Mouse (Mus musculus) stomach, postnatal 0 days (tissue): ENCODE results near the gene Igsf21.

Experiments used
- CTCF ChIP-seq: IDR thresholded peaks from 2 replicates; pipeline ENCODE4 v1.5.1; 2016; ENCODE audit warnings: antibody characterized with exemption, low read depth, mild to moderate bottlenecking, moderate library complexity
- EP300 ChIP-seq: optimal IDR thresholded peaks from 2 replicates; pipeline ENCODE3; 2016; ENCODE audit warnings: antibody characterized with exemption

DNA sequence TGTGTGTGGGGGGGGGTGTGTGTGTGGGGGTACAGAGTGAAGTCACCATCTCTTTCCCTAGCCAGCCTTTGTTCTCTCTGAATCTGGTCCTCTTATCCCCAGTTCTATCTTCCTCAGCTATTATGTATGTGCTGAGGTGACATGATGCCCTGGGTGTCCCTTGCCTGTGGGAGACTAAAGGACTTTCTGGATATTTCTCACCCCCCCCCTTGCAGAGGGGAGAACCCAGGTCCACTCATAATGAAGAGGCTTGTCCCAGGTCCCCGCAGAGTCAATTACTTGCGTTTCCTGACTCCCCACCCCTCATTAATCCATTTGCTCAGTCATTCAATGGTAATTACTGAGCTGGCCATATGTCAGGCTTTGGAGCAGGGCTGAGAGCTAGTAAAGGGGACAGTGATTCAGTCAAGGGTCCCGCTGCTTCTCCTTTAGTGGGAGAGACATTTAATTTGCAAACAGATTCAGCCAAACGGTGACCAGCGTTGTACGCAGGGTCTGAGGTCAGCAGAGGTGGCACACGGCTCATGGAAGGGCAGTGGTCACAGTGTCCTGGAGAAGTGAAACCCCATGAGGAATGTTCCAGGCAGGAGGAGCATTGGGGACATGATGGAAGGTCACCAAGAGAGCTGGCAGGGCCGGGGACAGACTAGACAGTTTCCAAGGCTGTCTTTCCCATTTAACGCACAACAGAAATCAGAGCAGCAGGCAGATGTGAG, 217.1 kb downstream of the Igsf21 start:
- TF ChIP-seq CTCF (no peak), EP300 (no peak)
